Mouse (Mus musculus): ENCODE results near the gene Dgka.

- TF ChIP-seq HCFC1 (IDR thresholded peaks at IDR 0.05; ENCODE audit: borderline replicate concordance, insufficient read depth, low read length) (no peak), ZNF384 (IDR thresholded peaks at IDR 0.05; ENCODE audit: low read depth, low read length) (no peak), CHD2 (IDR thresholded peaks at IDR 0.05; ENCODE audit: low read depth, low read length) (no peak), MAFK (IDR thresholded peaks at IDR 0.05; ENCODE audit: insufficient read depth, low read depth, low read length) (no peak)
These were observed 49.7 kb upstream of the Dgka start for GRCm38 (mm10) chr10:128794391-128794790.

Measured in ES-E14 (cell line).